Mouse (Mus musculus) lung, adult 2 months (tissue): ENCODE results near the gene Aar2.

Source experiments
- CTCF ChIP-seq: fragments of 200-500 bp; IDR thresholded peaks from 2 replicates; pipeline ENCODE4 v1.5.1; 2011; ENCODE audit warnings: mild to moderate bottlenecking, low read length, control low read depth; ENCODE audit not compliant: insufficient read depth
- POLR2A ChIP-seq: fragments of 200-500 bp; IDR thresholded peaks from 2 replicates; pipeline ENCODE4 v1.6.1; 2011; ENCODE audit warnings: low read depth, mild to moderate bottlenecking, control low read depth, low read length, borderline replicate concordance; ENCODE audit errors: extremely low read depth

- TF ChIP-seq POLR2A (no peak), CTCF (no peak)
Observed at GRCm38 (mm10) chr2:156605971-156606370, 58.6 kb downstream of the Aar2 start.
